Mouse (Mus musculus): ENCODE data around the gene 5330417H12Rik. TPM values are rescaled to one million over a fixed set of nuclear protein-coding genes. Genes with fewer than 3 reads are reported as not detected.

The 5330417H12Rik gene
- polyA plus RNA-seq, 1 experiment from 2014 or later, result not detected

DNA sequence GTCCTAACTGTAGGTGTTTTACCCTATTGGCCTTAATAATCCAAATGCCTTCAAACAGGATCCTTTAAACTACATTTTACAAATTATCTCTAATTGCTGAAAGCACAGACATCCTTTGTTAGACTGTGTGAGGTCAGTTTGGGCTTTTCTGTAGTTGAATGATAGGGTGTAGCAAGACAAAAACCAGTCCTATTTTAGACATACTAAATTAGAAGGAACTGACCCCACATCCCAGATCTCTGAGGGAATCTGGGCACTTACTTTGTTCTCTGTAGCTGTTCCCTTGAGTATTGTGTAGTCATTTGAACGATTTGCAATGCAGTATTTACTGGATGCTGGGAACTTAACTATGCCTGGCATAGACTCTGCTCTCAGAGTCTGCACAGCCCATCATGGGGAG lies 26.9 kb upstream of the 5330417H12Rik start:
- Histone ChIP-seq H3K27me3 (ENCODE audit: insufficient read depth, poor library complexity, severe bottlenecking) (no peaks in the 10 kb centered on the region), H3K9me3 (no peaks in the 10 kb centered on the region), H3K4me3 (no peak overlapping the region), H3K36me3 (no peaks in the 10 kb centered on the region), H3K4me1 (replicated peaks) (no peaks in the 10 kb centered on the region), H3K27ac (no peak overlapping the region)
- no peak for DNase-seq (ENCODE audit: low spot score)
- WGBS, result 78% methylated on average over 1 of the region's 1 CpGs

DNA sequence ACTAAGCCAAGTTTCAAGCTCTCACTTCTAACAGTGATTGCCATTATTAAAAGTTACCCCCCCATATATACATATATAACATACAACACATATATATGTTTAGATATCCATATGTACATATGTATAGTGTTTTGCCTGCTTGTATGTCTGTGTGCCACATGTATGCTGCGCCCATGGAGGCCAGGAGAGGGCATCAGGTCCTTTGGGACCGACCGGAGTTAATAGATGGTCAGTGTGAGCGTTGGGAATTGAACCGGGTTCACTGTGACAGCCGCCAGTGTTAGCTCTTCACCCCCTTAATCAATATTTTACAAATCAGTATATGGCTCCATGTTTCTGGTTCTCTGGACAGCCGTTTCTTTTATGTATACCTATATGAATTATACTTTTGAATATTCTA lies 25.0 kb upstream of the 5330417H12Rik start:
- Histone ChIP-seq H3K4me1 (replicated peaks) (no peaks in the 10 kb centered on the region), H3K4me3 (no peak overlapping the region), H3K9me3 (no peaks in the 10 kb centered on the region; the same call in 1 of the 2 replicates), H3K27me3 (ENCODE audit: insufficient read depth, poor library complexity, severe bottlenecking) (no peaks in the 10 kb centered on the region), H3K36me3 (no peaks in the 10 kb centered on the region), H3K27ac (no peak overlapping the region)
- 84% methylated on average over 7 of the region's 7 CpGs for WGBS
- DNase-seq (ENCODE audit: low spot score), result no peak

DNA sequence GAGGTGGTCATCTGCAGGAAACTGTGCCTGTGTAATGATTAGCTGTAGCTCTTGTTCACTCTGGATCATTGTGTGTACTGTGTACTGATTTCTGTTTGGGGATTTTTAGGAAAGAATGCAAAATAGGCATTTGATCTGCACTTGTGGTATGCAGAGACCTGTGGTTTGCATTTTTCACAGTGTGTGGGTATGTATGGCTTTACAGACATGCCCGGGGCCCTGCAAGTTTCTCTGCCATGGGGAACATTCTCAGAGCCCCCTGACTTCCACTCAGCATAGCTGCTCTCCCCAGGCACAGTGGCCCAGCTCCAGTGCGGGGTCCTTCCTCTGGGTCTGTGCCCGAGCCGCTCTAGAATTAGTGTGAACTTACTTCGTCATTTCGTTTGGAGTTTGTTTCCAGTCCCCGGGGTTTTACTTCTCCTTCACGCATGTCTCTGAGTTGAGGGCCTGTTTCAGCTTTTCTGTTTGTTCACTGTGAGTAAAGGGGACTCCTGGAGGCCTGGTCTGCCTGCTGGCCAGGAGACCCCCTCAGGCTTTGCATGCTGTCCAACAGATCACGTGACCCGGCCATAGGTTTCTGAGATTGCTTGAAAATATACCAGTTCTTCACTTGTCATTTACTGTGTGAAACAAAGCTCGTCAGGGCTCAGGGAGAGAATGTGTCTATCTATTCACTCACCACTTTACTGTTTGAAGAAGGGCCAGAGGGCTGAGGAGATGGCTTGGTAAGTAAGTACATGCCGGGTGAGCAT lies 24.2 kb upstream of the 5330417H12Rik start:
- no peaks in the 10 kb centered on the region for H3K4me1 ChIP-seq (replicated peaks)
- WGBS, result 85% methylated on average over 12 of the region's 12 CpGs

DNA sequence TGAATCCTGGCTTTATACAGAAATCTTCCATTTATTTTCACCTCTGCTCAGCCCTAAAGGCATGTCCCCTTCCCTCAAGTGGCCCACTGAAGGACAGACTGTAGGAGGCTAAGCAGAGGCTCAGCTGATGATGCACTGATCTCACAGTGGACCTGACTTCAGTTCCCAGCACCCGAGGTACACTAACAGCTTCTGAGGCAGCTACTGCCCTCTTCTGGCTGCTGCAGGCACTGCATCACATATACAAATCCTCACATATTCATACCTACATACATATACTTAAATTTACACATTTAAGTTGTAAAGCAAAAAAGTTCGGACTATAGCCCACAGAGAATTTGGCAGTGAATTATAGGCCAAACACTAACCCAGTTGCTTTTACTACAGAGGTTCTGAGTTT lies 20.0 kb upstream of the 5330417H12Rik start:
- Histone ChIP-seq H3K4me3 (no peak overlapping the region), H3K9me3 (no peaks in the 10 kb centered on the region; the same call in 1 of the 2 replicates), H3K27me3 (ENCODE audit: insufficient read depth, poor library complexity, severe bottlenecking) (no peaks in the 10 kb centered on the region), H3K36me3 (no peaks in the 10 kb centered on the region), H3K4me1 (replicated peaks) (no peaks in the 10 kb centered on the region), H3K27ac (no peak overlapping the region)
- 85% methylated on average over 2 of the region's 2 CpGs for WGBS
- DNase-seq (ENCODE audit: low spot score), result no peak

More for the DNA sequence above, 24.2 kb upstream of the 5330417H12Rik start:
- Histone ChIP-seq H3K4me3 (no peak overlapping the region), H3K36me3 (no peaks in the 10 kb centered on the region), H3K9me3 (no peaks in the 10 kb centered on the region; the same call in 1 of the 2 replicates), H3K27me3 (ENCODE audit: insufficient read depth, poor library complexity, severe bottlenecking) (no peaks in the 10 kb centered on the region), H3K27ac (no peak overlapping the region)
- no peak for DNase-seq (ENCODE audit: low spot score)

DNA sequence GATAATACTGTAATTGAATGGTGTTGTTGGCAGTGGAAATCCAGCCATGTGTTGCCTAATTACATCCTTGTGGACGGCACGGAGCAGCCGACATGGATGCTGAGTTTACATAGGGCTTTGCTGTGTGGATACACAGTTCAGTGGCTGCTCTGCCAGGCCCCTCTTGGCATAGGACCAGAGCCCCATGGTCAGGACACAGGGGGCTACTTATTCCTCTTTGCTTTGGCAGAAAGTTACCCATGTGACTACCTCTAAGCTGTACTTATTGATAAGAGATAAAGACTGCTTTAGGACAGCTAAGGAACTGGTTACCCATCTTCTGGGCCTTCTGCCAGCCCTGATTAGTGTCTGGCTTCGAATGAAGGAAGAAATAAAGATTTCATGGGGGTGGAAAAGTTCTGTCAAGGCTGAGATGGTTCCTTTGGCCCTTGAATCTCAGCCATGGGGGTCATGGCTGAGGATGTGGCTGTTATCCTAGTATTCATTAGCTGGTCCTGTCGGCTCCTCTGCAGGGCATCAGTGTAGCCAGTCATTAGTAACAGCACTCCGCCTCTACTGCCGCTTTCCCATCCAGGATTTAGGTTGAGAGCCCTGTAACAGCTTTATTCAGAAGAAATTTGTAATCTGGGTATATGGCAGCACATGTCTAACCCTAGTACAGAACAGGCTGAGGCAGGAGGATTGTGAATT lies 17.8 kb upstream of the 5330417H12Rik start:
- 86% methylated on average over 7 of the region's 7 CpGs for WGBS
- Histone ChIP-seq H3K27ac (no peak overlapping the region), H3K9me3 (no peaks in the 10 kb centered on the region; the same call in 1 of the 2 replicates), H3K4me3 (no peak overlapping the region), H3K36me3 (no peaks in the 10 kb centered on the region), H3K4me1 (replicated peaks) (no peaks in the 10 kb centered on the region), H3K27me3 (ENCODE audit: insufficient read depth, poor library complexity, severe bottlenecking) (no peaks in the 10 kb centered on the region)
- no peak for DNase-seq (ENCODE audit: low spot score)

DNA sequence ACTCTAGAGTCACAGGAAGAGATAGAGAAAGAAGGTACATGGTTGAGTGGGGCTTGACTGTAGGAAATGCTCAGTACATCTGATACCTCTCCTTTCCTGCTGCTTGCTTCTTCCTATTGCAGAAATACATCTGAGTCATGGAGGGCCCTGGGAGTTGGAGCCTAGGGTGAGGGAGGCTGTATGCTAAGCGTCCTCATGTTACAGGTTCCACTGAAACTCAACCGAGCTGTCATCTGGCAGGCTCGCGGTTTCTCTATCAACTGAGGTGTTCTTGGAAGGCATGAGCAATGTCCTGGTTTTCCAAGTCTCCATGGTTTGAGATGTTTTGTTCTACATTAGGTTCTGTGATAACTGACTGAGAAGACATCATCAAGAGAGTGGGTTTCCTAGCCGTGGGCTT lies 13.1 kb upstream of the 5330417H12Rik start:
- H3K36me3 ChIP-seq, result no peaks in the 10 kb centered on the region
- no peak overlapping the region for H3K4me3 ChIP-seq
- 86% methylated on average over 5 of the region's 5 CpGs for WGBS
- no peak overlapping the region for H3K27ac ChIP-seq
- DNase-seq (ENCODE audit: low spot score), result no peak
- H3K9me3 ChIP-seq, result no peaks in the 10 kb centered on the region
- no peaks in the 10 kb centered on the region for H3K27me3 ChIP-seq (ENCODE audit: insufficient read depth, poor library complexity, severe bottlenecking)
- H3K4me1 ChIP-seq (replicated peaks), result no peaks in the 10 kb centered on the region

DNA sequence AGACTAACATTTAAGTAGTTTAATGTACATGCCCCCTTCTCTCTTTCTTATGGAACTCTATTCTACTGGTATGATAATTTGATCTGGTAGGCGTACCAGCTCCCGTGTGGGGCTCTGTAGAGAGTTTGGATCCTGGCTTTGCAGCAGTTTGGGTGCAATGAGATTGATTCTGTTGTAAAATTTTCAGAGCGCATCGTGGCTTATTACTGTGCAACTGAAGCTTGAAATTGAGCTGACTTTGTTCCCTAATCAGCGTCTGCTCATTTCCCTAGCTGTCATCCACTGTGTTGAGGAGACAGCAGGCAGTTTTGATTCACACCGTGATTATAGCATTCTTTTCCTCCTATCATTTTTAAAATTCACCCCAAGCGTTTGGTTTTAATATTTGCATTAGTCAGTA lies 12.4 kb upstream of the 5330417H12Rik start:
- no peaks in the 10 kb centered on the region for H3K9me3 ChIP-seq
- H3K27me3 ChIP-seq (ENCODE audit: insufficient read depth, poor library complexity, severe bottlenecking), result no peaks in the 10 kb centered on the region
- no peak for DNase-seq (ENCODE audit: low spot score)
- H3K4me1 ChIP-seq (replicated peaks), result no peaks in the 10 kb centered on the region
- WGBS, result 91% methylated on average over 7 of the region's 7 CpGs
- H3K27ac ChIP-seq, result no peak overlapping the region
- no peak overlapping the region for H3K4me3 ChIP-seq
- H3K36me3 ChIP-seq, result no peaks in the 10 kb centered on the region

DNA sequence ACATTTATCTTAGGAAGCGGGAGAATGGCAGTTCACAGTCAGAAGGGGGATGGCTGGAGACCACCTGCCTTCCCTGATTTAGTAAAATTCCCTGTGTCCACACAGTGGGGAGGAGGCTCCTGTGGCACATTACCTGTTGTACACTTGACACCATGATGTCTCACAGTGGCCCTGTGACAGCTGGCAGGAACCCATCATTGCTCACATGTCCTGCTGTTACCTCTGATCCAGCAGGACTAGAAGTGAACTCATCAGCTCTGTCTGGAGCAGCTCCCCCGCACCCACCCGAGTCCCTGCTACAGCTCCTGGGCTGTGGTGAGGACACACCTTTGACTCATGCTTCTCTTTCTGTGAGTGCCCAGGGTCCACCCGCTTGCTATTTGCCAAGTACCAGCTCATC lies 8.2 kb upstream of the 5330417H12Rik start:
- no peak for DNase-seq (ENCODE audit: low spot score)

DNA sequence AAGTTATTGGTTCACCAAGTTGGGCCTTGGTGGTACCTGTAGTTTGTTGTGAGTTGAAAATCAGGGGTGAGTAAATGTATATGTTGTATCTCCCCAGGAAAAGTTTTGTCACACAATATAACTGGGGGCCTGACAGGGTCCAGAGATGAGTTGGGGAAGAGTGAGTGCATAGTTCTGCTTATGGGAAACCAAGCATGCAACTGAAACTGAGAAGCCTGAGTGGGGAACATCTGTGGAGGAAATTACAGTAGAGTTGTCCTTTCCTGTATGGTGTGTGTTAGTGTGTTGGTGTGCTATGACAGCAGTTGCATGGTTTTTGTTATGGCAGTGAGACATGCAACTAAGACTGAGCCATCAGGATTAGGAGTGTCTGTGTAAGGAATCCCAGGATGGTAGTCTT lies 3.4 kb upstream of the 5330417H12Rik start:
- H3K4me3 ChIP-seq, result no peak overlapping the region
- no peaks in the 10 kb centered on the region for H3K36me3 ChIP-seq
- no peak for DNase-seq (ENCODE audit: low spot score)
- no peaks in the 10 kb centered on the region for H3K9me3 ChIP-seq
- no peak overlapping the region for H3K27ac ChIP-seq
- no peaks in the 10 kb centered on the region for H3K4me1 ChIP-seq (replicated peaks)
- H3K27me3 ChIP-seq (ENCODE audit: insufficient read depth, poor library complexity, severe bottlenecking), result no peaks in the 10 kb centered on the region

More for the DNA sequence above, 8.2 kb upstream of the 5330417H12Rik start:
- no peaks in the 10 kb centered on the region for H3K36me3 ChIP-seq
- 87% methylated on average over 4 of the region's 4 CpGs for WGBS
- H3K4me3 ChIP-seq, result no peak overlapping the region
- H3K9me3 ChIP-seq, result no peaks in the 10 kb centered on the region
- no peaks in the 10 kb centered on the region for H3K4me1 ChIP-seq (replicated peaks)
- no peaks in the 10 kb centered on the region for H3K27me3 ChIP-seq (ENCODE audit: insufficient read depth, poor library complexity, severe bottlenecking)
- H3K27ac ChIP-seq, result no peak overlapping the region

DNA sequence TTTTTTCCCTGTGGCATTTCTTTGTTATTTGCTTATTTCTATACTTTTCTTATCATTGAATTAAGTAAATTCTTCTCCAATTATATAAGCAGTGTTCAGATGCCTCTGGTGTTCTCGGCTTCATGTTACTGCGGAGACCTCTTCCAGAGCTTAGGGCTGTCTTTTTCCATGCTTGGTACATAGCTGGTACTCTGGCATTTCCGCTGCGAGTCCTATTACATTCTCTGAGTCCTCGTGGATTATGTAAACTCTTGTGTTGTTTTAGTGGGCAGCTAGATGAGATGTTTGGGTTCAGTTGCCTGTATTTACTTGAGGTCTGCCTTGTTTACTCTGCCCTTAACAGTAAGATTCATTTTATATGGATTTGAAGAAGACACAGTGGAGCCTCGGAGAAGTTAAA lies 820 bp upstream of the 5330417H12Rik start:
- no peak overlapping the region for H3K4me3 ChIP-seq
- no peak overlapping the region for H3K27ac ChIP-seq
- H3K4me1 ChIP-seq (replicated peaks), result no peaks in the 10 kb centered on the region
- WGBS, result 83% methylated on average over 6 of the region's 6 CpGs
- H3K36me3 ChIP-seq, result no peaks in the 10 kb centered on the region
- DNase-seq (ENCODE audit: low spot score), result no peak
- no peaks in the 10 kb centered on the region for H3K27me3 ChIP-seq (ENCODE audit: insufficient read depth, poor library complexity, severe bottlenecking)
- no peaks in the 10 kb centered on the region for H3K9me3 ChIP-seq

DNA sequence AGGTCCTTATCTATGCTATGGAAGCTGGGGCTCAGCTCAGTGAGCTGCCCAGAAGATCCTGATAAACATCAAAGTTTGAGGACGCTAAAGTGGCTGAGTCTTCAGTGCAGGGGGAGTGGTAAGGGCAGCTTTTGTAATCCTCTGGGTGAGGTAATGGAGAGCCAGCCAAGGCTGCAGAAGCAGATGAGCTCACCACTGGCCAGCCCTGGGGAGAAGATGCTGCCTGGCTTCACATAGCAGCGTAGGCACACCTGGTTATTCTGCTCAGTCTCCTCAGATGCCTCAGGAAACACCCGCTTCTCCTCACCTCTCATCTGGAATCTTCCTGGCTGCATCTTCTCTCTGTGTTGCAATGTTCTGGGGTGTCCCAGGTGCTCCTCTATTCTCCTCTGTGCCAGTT lies 529 bp downstream of the 5330417H12Rik start:
- H3K27ac ChIP-seq, result no peak overlapping the region
- DNase-seq (ENCODE audit: low spot score), result no peak
- H3K4me3 ChIP-seq, result no peak overlapping the region
- no peaks in the 10 kb centered on the region for H3K27me3 ChIP-seq (ENCODE audit: insufficient read depth, poor library complexity, severe bottlenecking)
- WGBS, result 70% methylated on average over 3 of the region's 3 CpGs
- H3K36me3 ChIP-seq, result no peaks in the 10 kb centered on the region
- 0 out of 2 replicates have a peak, but pooled peaks cover 4% of the 10 kb centered on the region for H3K4me1 ChIP-seq (replicated peaks)
- H3K9me3 ChIP-seq, result no peaks in the 10 kb centered on the region

DNA sequence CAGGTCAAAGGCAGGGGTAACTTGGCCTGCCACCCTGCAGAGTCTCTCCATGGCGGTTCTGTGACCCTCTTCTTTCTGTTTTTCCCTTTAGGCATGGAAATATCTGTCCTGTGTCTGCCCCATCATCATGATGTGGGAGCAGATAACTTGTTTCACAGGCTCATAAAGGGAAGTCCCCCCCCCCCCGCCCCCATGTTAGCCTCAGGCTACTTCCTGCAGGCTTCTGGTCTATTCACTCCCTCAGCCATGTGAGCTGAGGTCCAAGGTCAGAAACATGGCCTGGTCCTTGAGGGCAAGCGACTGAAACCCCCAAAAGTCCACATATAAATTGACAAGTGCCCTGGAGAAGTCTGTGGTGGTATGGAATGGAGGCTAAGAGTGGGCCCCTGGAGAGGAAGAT lies 4.8 kb downstream of the 5330417H12Rik start:
- no peaks in the 10 kb centered on the region for H3K9me3 ChIP-seq
- WGBS, result 80% methylated on average over 3 of the region's 3 CpGs
- no peak overlapping the region for H3K4me3 ChIP-seq
- no peak overlapping the region for H3K27ac ChIP-seq
- peaks cover 11% of the 10 kb centered on the region; the same call in 1 of the 2 replicates for H3K4me1 ChIP-seq (replicated peaks)
- H3K27me3 ChIP-seq (ENCODE audit: insufficient read depth, poor library complexity, severe bottlenecking), result no peaks in the 10 kb centered on the region
- no peaks in the 10 kb centered on the region for H3K36me3 ChIP-seq
- no peak for DNase-seq (ENCODE audit: low spot score)

DNA sequence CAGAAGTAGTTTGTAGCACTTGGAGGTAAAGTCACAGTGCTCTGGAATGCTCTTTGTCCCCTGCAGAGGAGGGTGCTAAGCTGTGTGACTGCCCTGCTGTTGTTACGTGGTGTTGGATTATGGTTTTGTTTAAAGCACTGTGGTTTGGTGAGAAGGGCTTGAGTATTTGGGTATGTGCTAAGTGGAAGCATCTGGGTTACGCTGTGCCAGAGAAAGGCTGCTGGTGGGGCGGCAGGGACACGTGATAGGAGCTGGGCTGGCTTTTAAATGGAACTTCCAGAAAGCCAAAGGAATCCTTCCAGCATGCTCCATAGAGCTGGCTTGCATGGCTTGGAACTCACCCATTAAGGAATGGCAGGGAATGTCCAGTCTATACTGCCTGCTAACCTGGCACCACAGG lies 5.7 kb downstream of the 5330417H12Rik start:
- WGBS, result 72% methylated on average over 4 of the region's 4 CpGs
- no peaks in the 10 kb centered on the region for H3K9me3 ChIP-seq
- DNase-seq (ENCODE audit: low spot score), result no peak

More for the DNA sequence above, 5.7 kb downstream of the 5330417H12Rik start:
- Histone ChIP-seq H3K4me3 (no peak overlapping the region), H3K4me1 (replicated peaks) (peaks cover 11% of the 10 kb centered on the region; the same call in 1 of the 2 replicates), H3K27me3 (ENCODE audit: insufficient read depth, poor library complexity, severe bottlenecking) (no peaks in the 10 kb centered on the region), H3K36me3 (no peaks in the 10 kb centered on the region), H3K27ac (no peak overlapping the region)
